Mouse (Mus musculus): ENCODE data around the gene Oas1f. TPM values are rescaled to one million over a fixed set of nuclear protein-coding genes. Genes with fewer than 3 reads are reported as not detected.
"Not testable (repeated sequence)": the region's sequence is repeated elsewhere in the genome, so short reads cannot be mapped to it uniquely, and the experiment has no call there.

Oas1f gene
- polyA plus RNA-seq, 1 experiment from 2014 or later: not detected

GRCm38 (mm10) chr5:120887413-120887812, 40.2 kb downstream of the Oas1f start, which contains the start of gene Oas1g:
Gene Oas1g, minus strand, starts transcription at chr5:120887613.
- H3K9me3 ChIP-seq (ENCODE audit: low read length); H3K36me3 ChIP-seq (replicated peaks; ENCODE audit: insufficient read depth, low read length); H3K27ac ChIP-seq (ENCODE audit: low read depth); ATAC-seq; DNase-seq; H3K4me1 ChIP-seq (ENCODE audit: insufficient read depth); H3K27me3 ChIP-seq (ENCODE audit: insufficient read depth, low read length); H3K9ac ChIP-seq (replicated peaks): not testable (repeated sequence)
- WGBS (ENCODE audit: insufficient replicate concordance): 17% methylated on average over 5 of the region's 9 CpGs
- Histone ChIP-seq H3K4me2 (ENCODE audit: low read depth, low read length) (peak within 1 kb of the TSS; percentile 29), H3K4me3 (ENCODE audit: low read depth, low read length) (peak within 1 kb of the TSS; percentile 24)

GRCm38 (mm10) chr5:120887831-120888230, 40.7 kb downstream of the Oas1f start:
- Histone ChIP-seq H3K36me3 (replicated peaks; ENCODE audit: insufficient read depth, low read length) (no peaks in the 10 kb centered on the region), H3K9ac (replicated peaks) (no peak overlapping the region), H3K4me3 (ENCODE audit: low read depth, low read length) (no peak overlapping the region), H3K9me3 (ENCODE audit: low read length) (no peaks in the 10 kb centered on the region), H3K4me1 (ENCODE audit: insufficient read depth) (no peaks in the 10 kb centered on the region), H3K4me2 (ENCODE audit: low read depth, low read length) (no peak overlapping the region), H3K27me3 (ENCODE audit: insufficient read depth, low read length) (no peaks in the 10 kb centered on the region), H3K27ac (ENCODE audit: low read depth) (no peak overlapping the region)
- ATAC-seq (no peak), DNase-seq (no peak)
- 37% methylated on average over 6 of the region's 6 CpGs for WGBS (ENCODE audit: insufficient replicate concordance)
- TF ChIP-seq CTCF (IDR thresholded peaks at IDR 0.05; ENCODE audit: low read depth) (no peak), EP300 (IDR thresholded peaks at IDR 0.05; ENCODE audit: low read depth) (no peak)

GRCm38 (mm10) chr5:120888294-120888815, 41.2 kb downstream of the Oas1f start:
- DNase-seq; H3K36me3 ChIP-seq (replicated peaks; ENCODE audit: insufficient read depth, low read length); H3K4me1 ChIP-seq (ENCODE audit: insufficient read depth); H3K4me3 ChIP-seq (ENCODE audit: low read depth, low read length); ATAC-seq; H3K9ac ChIP-seq (replicated peaks); H3K27me3 ChIP-seq (ENCODE audit: insufficient read depth, low read length); H3K4me2 ChIP-seq (ENCODE audit: low read depth, low read length); H3K9me3 ChIP-seq (ENCODE audit: low read length); H3K27ac ChIP-seq (ENCODE audit: low read depth): not testable (repeated sequence)
- 38% methylated on average over 4 of the region's 4 CpGs for WGBS (ENCODE audit: insufficient replicate concordance)

- TF ChIP-seq EP300 (IDR thresholded peaks at IDR 0.05; ENCODE audit: low read depth) (no peak), CTCF (IDR thresholded peaks at IDR 0.05; ENCODE audit: low read depth) (no peak)
- H3K27ac ChIP-seq (ENCODE audit: low read depth): no peak overlapping the region
- H3K4me2 ChIP-seq (ENCODE audit: low read depth, low read length): no peak overlapping the region
- no peak for DNase-seq
- no peak for ATAC-seq
- 70% methylated on average over 2 of the region's 2 CpGs for WGBS (ENCODE audit: insufficient replicate concordance)
- no peaks in the 10 kb centered on the region for H3K36me3 ChIP-seq (replicated peaks; ENCODE audit: insufficient read depth, low read length)
- H3K4me3 ChIP-seq (ENCODE audit: low read depth, low read length): no peak overlapping the region
- no peaks in the 10 kb centered on the region for H3K27me3 ChIP-seq (ENCODE audit: insufficient read depth, low read length)
- H3K9me3 ChIP-seq (ENCODE audit: low read length): no peaks in the 10 kb centered on the region
- no peaks in the 10 kb centered on the region for H3K4me1 ChIP-seq (ENCODE audit: insufficient read depth)
- no peak overlapping the region for H3K9ac ChIP-seq (replicated peaks)
These were observed 42.9 kb downstream of the Oas1f start for GRCm38 (mm10) chr5:120890026-120890425.

GRCm38 (mm10) chr5:120890991-120891390, 43.8 kb downstream of the Oas1f start:
- Histone ChIP-seq H3K4me2 (ENCODE audit: low read depth, low read length) (no peak overlapping the region), H3K4me3 (ENCODE audit: low read depth, low read length) (no peak overlapping the region), H3K36me3 (replicated peaks; ENCODE audit: insufficient read depth, low read length) (no peaks in the 10 kb centered on the region), H3K9me3 (ENCODE audit: low read length) (no peaks in the 10 kb centered on the region), H3K9ac (replicated peaks) (no peak overlapping the region), H3K27me3 (ENCODE audit: insufficient read depth, low read length) (no peaks in the 10 kb centered on the region), H3K4me1 (ENCODE audit: insufficient read depth) (no peaks in the 10 kb centered on the region), H3K27ac (ENCODE audit: low read depth) (no peak overlapping the region)
- WGBS (ENCODE audit: insufficient replicate concordance): 22% methylated on average over 3 of the region's 3 CpGs
- DNase-seq: no peak
- ATAC-seq: no peak
- TF ChIP-seq EP300 (IDR thresholded peaks at IDR 0.05; ENCODE audit: low read depth) (no peak), CTCF (IDR thresholded peaks at IDR 0.05; ENCODE audit: low read depth) (no peak)

- WGBS (ENCODE audit: insufficient replicate concordance): 73% methylated on average over 2 of the region's 2 CpGs
- not testable (repeated sequence) for H3K9me3 ChIP-seq (ENCODE audit: low read length); ATAC-seq
These were observed 44.5 kb downstream of the Oas1f start for GRCm38 (mm10) chr5:120891566-120892242.

GRCm38 (mm10) chr5:120892243-120892660, 45.1 kb downstream of the Oas1f start:
- H3K27me3 ChIP-seq (ENCODE audit: insufficient read depth, low read length): no peaks in the 10 kb centered on the region
- H3K4me1 ChIP-seq (ENCODE audit: insufficient read depth): no peaks in the 10 kb centered on the region
- no peaks in the 10 kb centered on the region for H3K9me3 ChIP-seq (ENCODE audit: low read length)
- 69% methylated on average over 2 of the region's 2 CpGs for WGBS (ENCODE audit: insufficient replicate concordance)
- DNase-seq: no peak
- no peak overlapping the region for H3K4me3 ChIP-seq (ENCODE audit: low read depth, low read length)
- no peak overlapping the region for H3K9ac ChIP-seq (replicated peaks)
- no peak for ATAC-seq
- no peak overlapping the region for H3K4me2 ChIP-seq (ENCODE audit: low read depth, low read length)
- no peaks in the 10 kb centered on the region for H3K36me3 ChIP-seq (replicated peaks; ENCODE audit: insufficient read depth, low read length)
- TF ChIP-seq CTCF (IDR thresholded peaks at IDR 0.05; ENCODE audit: low read depth) (no peak), EP300 (IDR thresholded peaks at IDR 0.05; ENCODE audit: low read depth) (no peak)
- H3K27ac ChIP-seq (ENCODE audit: low read depth): no peak overlapping the region

More at GRCm38 (mm10) chr5:120891566-120892242, 44.5 kb downstream of the Oas1f start:
- not testable (repeated sequence) for H3K4me1 ChIP-seq (ENCODE audit: insufficient read depth); DNase-seq; H3K27ac ChIP-seq (ENCODE audit: low read depth); H3K4me2 ChIP-seq (ENCODE audit: low read depth, low read length); H3K9ac ChIP-seq (replicated peaks); H3K4me3 ChIP-seq (ENCODE audit: low read depth, low read length); H3K27me3 ChIP-seq (ENCODE audit: insufficient read depth, low read length); H3K36me3 ChIP-seq (replicated peaks; ENCODE audit: insufficient read depth, low read length)

GRCm38 (mm10) chr5:120893866-120894265, 46.7 kb downstream of the Oas1f start:
- not testable (repeated sequence) for H3K9ac ChIP-seq (replicated peaks); H3K27me3 ChIP-seq (ENCODE audit: insufficient read depth, low read length); H3K27ac ChIP-seq (ENCODE audit: low read depth); DNase-seq; H3K4me1 ChIP-seq (ENCODE audit: insufficient read depth); H3K9me3 ChIP-seq (ENCODE audit: low read length); H3K36me3 ChIP-seq (replicated peaks; ENCODE audit: insufficient read depth, low read length); H3K4me2 ChIP-seq (ENCODE audit: low read depth, low read length); H3K4me3 ChIP-seq (ENCODE audit: low read depth, low read length); ATAC-seq
- WGBS (ENCODE audit: insufficient replicate concordance): 85% methylated on average over 4 of the region's 4 CpGs

GRCm38 (mm10) chr5:120894692-120895091, 47.5 kb downstream of the Oas1f start:
- H3K9ac ChIP-seq (replicated peaks); H3K27me3 ChIP-seq (ENCODE audit: insufficient read depth, low read length); H3K4me1 ChIP-seq (ENCODE audit: insufficient read depth); H3K4me3 ChIP-seq (ENCODE audit: low read depth, low read length); H3K9me3 ChIP-seq (ENCODE audit: low read length); H3K27ac ChIP-seq (ENCODE audit: low read depth); DNase-seq; H3K4me2 ChIP-seq (ENCODE audit: low read depth, low read length); ATAC-seq; H3K36me3 ChIP-seq (replicated peaks; ENCODE audit: insufficient read depth, low read length): not testable (repeated sequence)
- 60% methylated on average over 2 of the region's 2 CpGs for WGBS (ENCODE audit: insufficient replicate concordance)

Measured in liver, postnatal 0 days (tissue).